Mouse (Mus musculus) brain, embryonic 18.5 days (tissue): ENCODE results near the gene Large1.
"Not testable (repeated sequence)": the region's sequence is repeated elsewhere in the genome, so short reads cannot be mapped to it uniquely, and the experiment has no call there.

Source experiments
- DNase-seq: peaks from one replicate; pipeline ENCODE4 v3.0.0-alpha.2; 2012; ENCODE audit warnings: low read depth, low spot score

Large1 gene

DNA sequence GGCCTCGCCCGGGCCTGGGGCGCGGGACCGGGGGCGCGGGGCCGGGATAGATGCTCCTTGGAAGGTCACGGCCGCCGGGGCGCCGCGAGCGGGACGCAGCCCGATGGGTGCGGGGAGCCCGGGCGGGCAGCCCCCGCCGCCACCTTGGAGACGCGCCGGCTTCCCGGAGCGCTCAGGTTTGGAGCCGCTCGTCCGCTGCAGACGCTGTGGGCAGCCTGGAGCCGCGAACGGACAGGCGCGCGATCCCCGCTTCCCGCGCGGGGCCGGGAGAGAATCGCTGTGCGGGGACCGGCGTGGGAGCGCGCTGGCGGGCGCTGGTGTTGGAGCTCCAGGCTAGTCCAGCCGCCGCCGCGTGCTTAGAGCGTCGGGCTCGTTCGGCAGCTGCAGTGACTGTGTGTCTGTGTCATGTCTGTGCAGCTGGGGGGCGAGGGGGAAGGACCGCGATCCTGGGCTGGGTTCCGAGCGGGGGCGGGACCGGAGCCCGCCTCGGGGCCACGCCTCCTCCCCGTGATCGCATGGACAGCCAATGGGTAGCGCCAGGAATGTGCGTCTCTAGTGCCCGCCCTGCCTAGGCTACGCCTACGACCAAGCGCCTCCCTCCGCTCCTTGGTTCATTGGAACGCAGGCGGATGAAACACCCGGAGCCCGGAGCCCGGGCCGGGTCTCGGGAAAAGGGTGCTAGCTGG is at the start of gene Large1:
Gene Large1, minus strand, starts transcription at position 433 of the 686 bp plus-strand sequence.
- DNase-seq = peak; percentile 97

- no peak for DNase-seq
Measured at GRCm38 (mm10) chr8:73400343-73400742, 47.0 kb upstream of the Large1 start.

DNA sequence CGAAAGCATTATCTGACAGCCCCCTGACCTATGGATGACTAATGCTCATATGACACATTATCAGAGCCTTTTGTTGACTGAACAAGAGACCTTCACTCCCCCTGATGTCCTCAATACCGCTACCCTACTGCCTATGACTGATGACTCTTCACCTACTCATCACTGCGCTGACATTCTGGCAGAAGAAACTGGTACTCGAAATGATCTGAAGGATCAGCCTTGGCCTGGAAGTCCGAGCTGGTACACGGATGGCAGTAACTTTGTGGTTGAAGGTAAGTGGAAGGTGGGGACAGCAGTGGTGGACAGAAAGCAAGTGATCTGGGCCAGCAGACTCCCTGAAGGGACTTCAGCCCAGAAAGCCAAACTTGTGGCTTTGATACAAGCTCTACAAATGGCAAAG is 19.7 kb upstream of the Large1 start:
- DNase-seq = not testable (repeated sequence)

DNA sequence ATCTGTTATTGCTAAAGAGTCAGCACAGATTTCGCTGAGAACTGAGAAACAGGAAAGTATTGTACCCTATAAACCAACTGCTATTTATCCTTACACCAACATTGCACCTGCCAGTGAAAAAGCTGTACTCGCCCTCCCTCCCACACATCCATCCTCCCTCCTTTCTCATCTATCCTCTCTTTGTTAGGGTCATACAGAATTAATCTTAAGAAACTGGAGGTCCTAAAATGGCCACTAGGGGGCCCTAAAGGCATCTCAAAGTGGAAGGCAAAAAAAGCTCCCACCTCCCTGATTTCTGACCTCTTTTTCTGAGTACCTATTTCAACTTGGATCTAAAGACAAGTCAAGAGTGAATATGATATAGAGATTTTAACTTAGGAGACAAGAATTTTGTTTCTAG is 2.6 kb upstream of the Large1 start:
- DNase-seq = peak; percentile 70

DNA sequence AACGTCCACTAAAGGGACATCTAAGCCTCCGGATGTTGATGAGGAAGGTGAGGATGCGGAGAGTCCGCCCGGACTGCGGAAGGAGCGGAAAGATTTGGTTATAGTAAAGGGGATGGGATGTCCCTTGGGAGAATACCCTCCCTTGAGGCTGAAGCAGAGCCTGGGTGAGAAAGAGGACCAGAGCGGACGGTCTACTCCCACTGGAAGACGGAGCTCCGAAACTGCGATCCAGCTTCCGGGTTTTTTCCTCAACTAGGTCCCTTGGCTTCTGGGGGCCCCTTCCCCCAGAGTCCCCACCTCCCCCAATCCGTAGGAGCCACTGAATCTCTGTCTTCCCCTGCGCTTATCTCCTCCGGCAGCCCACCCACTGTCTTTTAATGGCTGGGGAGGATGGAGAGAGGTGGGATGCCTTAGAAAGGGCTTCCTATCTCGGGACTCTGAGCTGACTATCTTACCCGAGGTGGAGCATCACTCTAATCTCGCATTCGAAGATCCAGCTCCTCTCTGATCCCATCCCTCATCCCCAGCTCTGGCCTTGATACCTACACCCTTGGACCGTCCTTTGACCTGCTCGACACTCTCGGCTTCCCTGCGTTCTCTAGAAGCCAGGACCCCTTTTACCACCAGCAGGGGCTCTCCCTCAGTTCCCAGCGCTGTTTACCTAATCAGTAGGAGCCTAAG is 1.0 kb upstream of the Large1 start:
- DNase-seq = peak; percentile 83

DNA sequence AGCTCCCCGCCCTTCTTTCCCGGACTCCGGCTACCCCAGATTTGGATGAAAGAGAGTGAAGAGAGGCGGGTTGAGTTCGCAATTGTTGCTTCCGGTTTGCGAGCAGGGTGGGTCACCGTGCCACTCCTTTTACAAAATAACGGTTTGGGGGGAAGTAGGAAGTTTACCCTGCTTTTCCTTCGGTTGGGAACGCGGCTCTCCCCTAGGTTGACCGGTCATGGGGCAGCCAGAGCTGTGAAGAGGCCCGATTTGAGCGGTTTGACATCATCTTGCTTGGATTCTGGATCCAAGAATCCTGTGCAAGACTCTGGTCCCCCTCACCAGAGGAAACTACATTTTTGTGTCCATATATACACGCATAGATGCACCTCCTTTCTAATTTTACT is 447 bp upstream of the Large1 start:
- DNase-seq = no peak

DNA sequence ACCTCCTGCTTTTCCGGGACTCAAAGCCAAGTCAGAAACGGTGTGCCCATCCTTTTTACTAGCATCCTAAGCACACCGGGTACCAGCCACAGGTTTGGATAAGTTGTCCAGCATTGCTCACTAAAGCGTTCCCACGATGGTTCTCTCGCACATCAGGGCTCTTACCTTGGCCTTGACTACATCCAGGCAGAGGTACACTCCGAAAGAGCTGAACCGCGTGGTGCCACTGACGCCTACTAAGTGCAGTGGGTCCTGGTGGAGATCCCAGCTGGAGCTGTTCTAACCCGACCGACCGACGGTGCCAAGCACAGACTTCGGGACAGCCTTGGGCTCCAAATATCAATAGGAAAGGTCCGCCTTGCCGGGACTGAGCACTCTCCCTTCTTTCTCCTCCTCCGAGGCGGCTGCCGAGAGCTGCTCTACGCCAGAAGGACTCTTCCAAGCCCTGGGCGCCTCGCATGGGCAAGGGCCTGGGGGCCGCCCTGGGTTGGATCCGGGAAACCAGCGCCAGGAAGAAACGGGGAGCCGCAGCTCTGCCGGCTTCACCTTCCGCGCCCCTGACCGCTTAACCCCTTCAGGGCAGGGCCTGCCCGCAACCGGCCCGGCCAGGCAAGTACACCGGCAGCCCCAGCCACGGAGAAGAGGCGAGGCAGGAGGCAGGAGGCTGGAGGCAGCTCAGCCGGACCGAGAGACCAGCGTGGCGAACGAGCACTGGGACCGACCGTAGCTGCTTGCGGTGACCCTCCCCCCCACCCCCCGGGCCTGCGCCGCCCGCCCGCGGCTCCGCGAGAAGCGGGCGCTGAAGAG is 836 bp downstream of the Large1 start:
- no peak for DNase-seq

DNA sequence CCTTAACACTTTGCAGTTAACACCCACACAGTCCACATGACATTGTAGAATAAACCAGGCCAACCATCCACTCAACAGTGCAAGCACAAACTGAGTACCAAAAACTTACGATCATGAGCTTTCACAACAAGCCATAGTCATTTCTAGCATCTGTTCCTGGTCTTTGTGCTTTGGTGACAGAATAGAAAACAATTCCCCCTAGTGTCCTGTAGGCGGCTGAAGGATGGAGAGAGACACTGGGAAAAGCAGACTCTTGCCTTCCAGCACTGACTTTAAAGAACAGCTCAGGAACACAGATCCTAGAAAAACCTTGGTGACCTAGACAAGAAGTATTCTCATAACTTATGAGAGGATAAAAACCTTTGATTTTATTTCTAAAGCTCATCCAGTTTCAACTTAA is 3.0 kb downstream of the Large1 start:
- DNase-seq = no peak

- DNase-seq = no peak
Measured at GRCm38 (mm10) chr8:73342761-73343395, 10.5 kb downstream of the Large1 start.

DNA sequence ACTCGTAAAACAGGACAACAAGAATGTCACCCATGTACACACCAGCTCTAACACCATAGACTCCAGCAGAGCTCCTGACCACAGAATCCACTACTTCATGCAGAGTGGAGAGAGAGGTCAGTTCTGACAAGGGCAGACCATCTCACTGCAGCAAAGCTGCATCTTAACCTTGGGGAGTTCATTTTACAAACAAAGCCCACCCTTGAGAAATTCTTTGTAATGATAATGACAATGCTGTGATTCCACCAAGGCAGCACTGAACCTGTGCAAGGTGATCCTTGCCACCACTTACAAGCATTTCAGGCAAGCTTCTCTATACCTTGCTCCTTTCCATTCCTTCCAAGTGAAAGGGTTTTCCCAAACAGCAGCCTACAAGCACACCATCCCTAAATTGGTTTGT is 16.5 kb downstream of the Large1 start:
- no peak for DNase-seq

GRCm38 (mm10) chr8:73329131-73329530 is 24.2 kb downstream of the Large1 start:
- DNase-seq = no peak

DNA sequence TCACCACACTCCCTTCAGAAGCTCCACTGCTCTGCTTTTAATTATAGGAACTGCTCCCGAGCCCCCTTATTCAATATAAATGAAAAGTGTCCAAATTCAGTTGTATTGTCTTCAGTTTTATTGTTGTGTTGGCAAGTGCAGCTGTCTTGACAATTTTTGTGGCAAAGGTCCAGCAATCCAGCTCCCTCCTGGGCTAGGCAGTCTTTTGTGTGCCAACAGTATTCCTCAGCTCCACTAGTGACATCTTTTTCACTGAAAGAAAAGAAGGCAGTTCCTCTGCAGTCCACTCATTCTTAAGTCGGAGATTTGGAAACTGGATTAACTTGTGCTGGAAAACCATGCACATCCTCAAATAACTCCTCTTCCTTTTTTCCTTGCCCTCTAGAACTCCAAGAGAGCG is 25.3 kb downstream of the Large1 start:
- DNase-seq = no peak

- no peak for DNase-seq
Measured at GRCm38 (mm10) chr8:73324667-73325066, 28.7 kb downstream of the Large1 start.

- no peak for DNase-seq
Measured at GRCm38 (mm10) chr8:73323591-73323990, 29.7 kb downstream of the Large1 start.

DNA sequence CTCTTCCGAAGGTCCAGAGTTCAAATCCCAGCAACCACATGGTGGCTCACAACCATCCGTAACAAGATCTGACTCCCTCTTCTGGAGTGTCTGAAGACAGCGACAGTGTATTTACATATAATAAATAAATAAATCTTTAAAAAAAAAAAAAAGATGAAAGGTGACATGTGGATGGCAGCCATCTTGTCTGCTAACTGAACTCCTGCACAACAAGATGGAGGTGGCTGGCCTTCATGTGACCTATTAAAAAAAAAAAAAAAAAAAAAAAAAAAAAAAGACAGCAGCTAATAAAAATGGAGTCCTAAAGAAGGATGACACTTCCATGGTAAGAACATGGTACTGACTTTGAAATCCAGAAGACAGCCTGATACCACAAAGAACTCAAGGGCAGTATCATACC is 33.8 kb downstream of the Large1 start:
- not testable (repeated sequence) for DNase-seq

GRCm38 (mm10) chr8:73313911-73314310 is 39.4 kb downstream of the Large1 start:
- no peak for DNase-seq

DNA sequence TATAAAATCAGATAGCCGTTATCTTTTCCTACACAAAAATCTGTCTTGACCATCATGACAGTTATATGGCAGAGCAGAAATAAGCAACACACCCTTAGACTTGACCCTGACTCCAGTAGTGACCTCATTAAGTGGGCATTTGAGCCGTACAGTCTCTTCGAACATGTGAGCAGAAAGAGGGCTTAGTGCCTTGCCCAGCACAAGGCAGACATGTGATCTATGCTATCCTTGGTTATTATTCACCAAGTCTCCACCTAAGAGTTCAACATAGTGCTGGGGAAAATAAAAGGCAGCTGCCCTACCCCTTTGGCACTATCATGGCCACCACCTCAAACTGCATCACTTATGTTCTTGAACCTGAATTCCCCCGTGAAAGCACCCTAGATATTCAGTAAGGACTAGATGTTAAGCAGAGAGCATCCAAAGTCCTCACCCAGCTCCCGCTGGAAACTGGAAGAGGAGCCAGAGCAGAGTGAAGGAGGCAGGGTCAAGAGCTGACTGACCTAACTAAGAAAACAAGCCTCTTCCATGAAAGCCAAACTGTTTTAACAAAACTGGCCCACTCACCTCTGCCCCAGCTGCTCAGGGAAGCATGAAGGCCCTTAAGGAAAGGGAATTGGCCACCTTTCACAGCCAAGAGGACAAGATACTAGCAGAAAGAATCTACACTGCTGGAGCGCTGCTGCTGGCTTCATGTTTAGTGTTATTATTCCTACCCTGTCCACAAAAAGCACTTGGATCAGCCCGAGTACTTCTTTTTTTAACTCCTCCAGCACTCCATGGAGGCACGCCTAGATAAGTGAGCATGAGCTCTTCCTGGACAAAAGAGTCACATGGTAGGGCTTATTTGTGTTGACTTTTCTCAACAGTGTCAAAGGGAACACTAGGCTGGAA is 40.4 kb downstream of the Large1 start:
- no peak for DNase-seq

DNA sequence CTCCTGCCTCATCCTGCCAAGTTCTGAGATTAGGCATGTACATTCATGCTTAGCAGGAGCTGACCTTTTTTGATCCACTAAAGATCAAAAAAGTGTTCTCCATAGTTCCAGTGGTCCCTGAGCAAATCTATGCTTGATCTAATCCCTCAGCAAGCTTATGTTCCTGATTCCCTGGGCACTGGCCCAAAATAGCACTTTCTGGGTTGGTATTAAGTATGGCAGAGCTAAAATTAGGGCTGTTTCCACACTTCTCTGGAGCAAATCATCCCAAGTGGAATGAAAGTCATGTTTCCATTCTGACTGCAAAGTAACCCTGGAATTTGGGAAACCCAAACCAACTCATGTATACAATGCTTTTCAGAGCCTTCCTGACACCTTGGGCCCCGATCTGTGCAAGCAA is 42.9 kb downstream of the Large1 start:
- DNase-seq = no peak

DNA sequence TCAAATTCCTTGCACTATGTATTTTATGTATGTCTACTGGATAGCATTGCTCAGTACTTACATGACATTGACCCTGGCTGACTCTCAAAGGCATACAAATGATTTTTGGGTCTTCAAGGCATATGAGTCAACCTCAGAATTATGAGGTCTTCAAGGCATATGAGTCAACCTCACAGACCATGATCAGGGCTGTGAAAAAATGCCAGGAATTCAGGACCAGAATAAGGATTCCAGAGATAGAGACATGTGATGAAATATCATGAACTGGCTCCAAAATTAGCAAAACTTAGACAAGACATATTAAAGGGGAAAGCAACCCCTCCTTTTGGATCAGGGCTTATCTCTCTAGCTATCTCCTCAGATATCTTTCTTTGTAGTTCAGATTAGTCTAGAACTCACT is 43.3 kb downstream of the Large1 start:
- no peak for DNase-seq

GRCm38 (mm10) chr8:73303907-73304306 is 49.4 kb downstream of the Large1 start:
- DNase-seq = no peak

- no peak for DNase-seq
Measured at GRCm38 (mm10) chr8:73302947-73303346, 50.4 kb downstream of the Large1 start.
